8 mouse cellular contexts compared by ENCODE assay signal in the genomic region with DNA sequence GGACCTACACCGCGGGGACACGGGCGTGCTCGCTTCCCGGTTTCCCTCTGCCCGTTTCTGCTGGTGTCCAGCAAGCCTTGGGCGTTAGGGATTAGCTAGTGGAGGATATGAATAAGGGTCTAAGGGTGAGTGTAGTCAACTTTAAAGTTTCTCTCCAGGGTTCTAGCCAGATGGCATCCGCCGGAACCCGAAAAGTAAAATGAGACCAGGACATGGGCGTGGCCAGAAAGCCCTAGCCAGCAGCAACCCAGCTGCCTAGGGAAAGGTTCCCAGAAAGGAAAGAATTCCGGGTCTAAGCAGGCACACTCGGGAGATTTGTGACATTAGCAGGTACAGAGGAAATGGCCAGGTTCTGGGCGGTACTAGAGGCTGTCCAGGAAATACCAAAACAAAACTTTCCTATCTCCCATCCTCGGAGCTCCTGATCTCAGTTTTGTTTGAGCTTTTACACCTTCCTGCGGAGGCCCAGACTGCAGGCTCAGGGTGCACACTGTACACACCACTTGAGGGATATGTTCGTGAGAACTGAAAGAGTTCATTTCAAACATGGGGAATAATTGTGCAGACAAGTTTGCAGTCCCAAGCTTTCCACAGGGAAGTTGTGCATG. TPM values are rescaled to one million over a fixed set of nuclear protein-coding genes. Genes with fewer than 3 reads are reported as not detected.
A peak's percentile ranks its signal among the peaks of the same experiment; 100 is the strongest.
DNase-seq lines count a peak whose midpoint lies in the region; ATAC-seq and TF ChIP-seq lines count a peak whose summit lies in the region.

No protein-coding gene starts in this region.

- 0 out of 2 replicates have a peak, but pooled peaks cover 2% of the 10 kb centered on the region for H3K4me1 ChIP-seq in embryonic facial prominence, embryonic 11.5 days (ENCODE audit: control insufficient read depth, insufficient read depth, low read length)
- peaks cover 23% of the 10 kb centered on the region for H3K4me1 ChIP-seq in kidney, adult 2 months (ENCODE audit: control insufficient read depth, insufficient read depth, low read length)
- H3K4me1 ChIP-seq in liver, embryonic 11.5 days (replicated peaks; ENCODE audit: control insufficient read depth, insufficient read depth, low read length): peaks cover 29% of the 10 kb centered on the region
- H3K4me1 ChIP-seq in midbrain, postnatal 0 days (ENCODE audit: insufficient read depth, low read length): peaks cover 7% of the 10 kb centered on the region; the same call in 1 of the 2 replicates

- H3K27me3 ChIP-seq in embryonic facial prominence, embryonic 11.5 days (ENCODE audit: control insufficient read depth, insufficient read depth, low read length): no peaks in the 10 kb centered on the region
- H3K27me3 ChIP-seq in kidney, adult 2 months (replicated peaks; ENCODE audit: control insufficient read depth, insufficient read depth, low read length): no peaks in the 10 kb centered on the region
- H3K27me3 ChIP-seq in liver, embryonic 11.5 days (replicated peaks; ENCODE audit: control insufficient read depth, insufficient read depth, low read length): no peaks in the 10 kb centered on the region
- H3K27me3 ChIP-seq in midbrain, postnatal 0 days (ENCODE audit: insufficient read depth, low read length): no peaks in the 10 kb centered on the region

- 3% methylated on average over 18 of the region's 18 CpGs for whole genome bisulfite sequencing in embryonic facial prominence, embryonic 11.5 days
- WGBS in kidney, adult 2 months: under 1% methylated on average over 18 of the region's 18 CpGs
- WGBS in liver, embryonic 11.5 days: 2% methylated on average over 18 of the region's 18 CpGs
- 2% methylated on average over 18 of the region's 18 CpGs for WGBS in midbrain, postnatal 0 days

- no peaks in the 10 kb centered on the region for H3K36me3 ChIP-seq in embryonic facial prominence, embryonic 11.5 days (replicated peaks; ENCODE audit: control insufficient read depth, insufficient read depth, low read depth, low read length)
- H3K36me3 ChIP-seq in kidney, adult 2 months (ENCODE audit: control insufficient read depth, insufficient read depth, low read length): no peaks in the 10 kb centered on the region
- no peaks in the 10 kb centered on the region for H3K36me3 ChIP-seq in liver, embryonic 11.5 days (ENCODE audit: control insufficient read depth, insufficient read depth, low read length)
- H3K36me3 ChIP-seq in midbrain, postnatal 0 days (ENCODE audit: insufficient read depth, low read length): no peaks in the 10 kb centered on the region

- ATAC-seq in embryonic facial prominence, embryonic 11.5 days (replicated peaks; ENCODE audit: insufficient number of reproducible peaks, low FRiP score, low TSS enrichment, low read depth): peak; percentile 49
- ATAC-seq in liver, embryonic 11.5 days (replicated peaks; ENCODE audit: low FRiP score): peak; percentile 25
- no peak for ATAC-seq in midbrain, postnatal 0 days (ENCODE audit: low FRiP score)

- peak overlapping the region; percentile 90 for H3K4me3 ChIP-seq in embryonic facial prominence, embryonic 11.5 days (ENCODE audit: low read depth, low read length)
- H3K4me3 ChIP-seq in kidney, adult 2 months (ENCODE audit: insufficient read depth, low read depth, low read length): peak overlapping the region; percentile 91
- H3K4me3 ChIP-seq in liver, embryonic 11.5 days (ENCODE audit: low read depth, low read length): peak overlapping the region; percentile 71
- H3K4me3 ChIP-seq in midbrain, postnatal 0 days (ENCODE audit: low read depth, low read length): peak overlapping the region; percentile 87

- TF ChIP-seq POLR2A in kidney, adult 2 months (IDR thresholded peaks at IDR 0.05; ENCODE audit: low read depth, low read length): no peak

- TF ChIP-seq CTCF in kidney, adult 2 months (conservative IDR thresholded peaks at IDR 0.05; ENCODE audit: insufficient read depth, insufficient read length, low read depth, low read length): no peak
- no peak for TF ChIP-seq CTCF in midbrain, postnatal 0 days (IDR thresholded peaks at IDR 0.05)

- H3K27ac ChIP-seq in embryonic facial prominence, embryonic 11.5 days (replicated peaks; ENCODE audit: low read depth, low read length): peak overlapping the region; percentile 94
- peak overlapping the region; percentile 95 for H3K27ac ChIP-seq in kidney, adult 2 months (ENCODE audit: insufficient read depth, low read depth, low read length)
- peak overlapping the region; percentile 77 for H3K27ac ChIP-seq in liver, embryonic 11.5 days (ENCODE audit: low read depth, low read length)
- H3K27ac ChIP-seq in midbrain, postnatal 0 days (ENCODE audit: low read depth, low read length): peak overlapping the region; percentile 82

- peak; percentile 45 to 56 for DNase-seq in B cell, adult 2 months
- peak; percentile 47 for DNase-seq in WW6 (ENCODE audit: low read depth, low spot score)
- DNase-seq in embryonic facial prominence, embryonic 11.5 days (ENCODE audit: low spot score): peak; percentile 86
- peak; percentile 89 for DNase-seq in heart, adult 8-10 months (ENCODE audit: low spot score)
- peak; percentile 93 for DNase-seq in kidney, adult 2 months
- DNase-seq in liver, embryonic 11.5 days (ENCODE audit: low spot score): peak; percentile 79
- peak; percentile 52 for DNase-seq in midbrain, postnatal 0 days (ENCODE audit: low spot score)
- DNase-seq in testis, postnatal 10 days (ENCODE audit: low spot score): peak; percentile 81

- H3K9me3 ChIP-seq in embryonic facial prominence, embryonic 11.5 days (replicated peaks; ENCODE audit: control insufficient read depth, low read length): no peaks in the 10 kb centered on the region
- no peaks in the 10 kb centered on the region for H3K9me3 ChIP-seq in liver, embryonic 11.5 days (ENCODE audit: control insufficient read depth, low read length)
- no peaks in the 10 kb centered on the region for H3K9me3 ChIP-seq in midbrain, postnatal 0 days (ENCODE audit: low read length)

- peak overlapping the region; percentile 69 for H3K9ac ChIP-seq in embryonic facial prominence, embryonic 11.5 days (replicated peaks; ENCODE audit: low read length)
- peak overlapping the region; percentile 90 for H3K9ac ChIP-seq in liver, embryonic 11.5 days (ENCODE audit: low read depth, low read length)
- H3K9ac ChIP-seq in midbrain, postnatal 0 days (replicated peaks; ENCODE audit: low read length, poor library complexity, severe bottlenecking): peak overlapping the region; percentile 88

- H3K4me2 ChIP-seq in embryonic facial prominence, embryonic 11.5 days (ENCODE audit: low read depth, low read length): peak overlapping the region; percentile 53
- H3K4me2 ChIP-seq in liver, embryonic 11.5 days: peak overlapping the region; percentile 74
- peak overlapping the region; percentile 95 for H3K4me2 ChIP-seq in midbrain, postnatal 0 days (ENCODE audit: low read depth, low read length, poor library complexity, severe bottlenecking)

RNA-seq across cellular contexts. Expression of a gene that starts 0.6 kb away (rescaled TPM):
- 53.1 and 60.0 TPM in 2 replicates for polyA plus RNA-seq in embryonic facial prominence, embryonic 11.5 days (2014; fragmentation: Nextera tagmentation; extraction: Ambion mirVana)
- total RNA-seq in heart, adult 8-10 months (2022): 10 to 100 TPM; 32.2 to 40.1 (median 34.8) TPM
- polyA plus RNA-seq in kidney, adult 2 months (2012; rRNA removed): 6.9 and 9.1 TPM in 2 replicates
- 32.9 and 37.0 TPM in 2 replicates for polyA plus RNA-seq in liver, embryonic 11.5 days (2014; fragmentation: Nextera tagmentation; extraction: Ambion mirVana)
- total RNA-seq in midbrain, postnatal 0 days (2014; rRNA removed): 54.3 and 55.6 TPM in 2 replicates
- polyA plus RNA-seq in midbrain, postnatal 0 days (2015; fragmentation: Nextera tagmentation; extraction: Ambion mirVana): 34.9 and 36.2 TPM in 2 replicates
